Mouse (Mus musculus): ENCODE measurements around the gene E130218I03Rik.

- TF ChIP-seq EP300 (IDR thresholded peaks at IDR 0.05; ENCODE audit: low read depth) (no peak), CTCF (IDR thresholded peaks at IDR 0.05; ENCODE audit: low read depth) (no peak)
These were observed 40.0 kb upstream of the E130218I03Rik start for GRCm38 (mm10) chr4:134203340-134203896.
